Mouse (Mus musculus): ENCODE data around the gene Gprin1. TPM values are rescaled to one million over a fixed set of nuclear protein-coding genes. Genes with fewer than 3 reads are reported as not detected.

Gene Gprin1
- polyA plus RNA-seq, 1 experiment, result 0.11 TPM

GRCm38 (mm10) chr13:54767012-54767411 is 17.3 kb upstream of the Gprin1 start:
- Histone ChIP-seq H3K4me2 (ENCODE audit: low read depth) (no peak overlapping the region), H3K79me2 (ENCODE audit: control insufficient read depth, insufficient read depth) (no peaks in the 10 kb centered on the region), H3ac (ENCODE audit: control insufficient read depth, insufficient read length) (no peak overlapping the region), H3K36me3 (ENCODE audit: control insufficient read depth, insufficient read depth) (no peaks in the 10 kb centered on the region), H3K27me3 (ENCODE audit: control insufficient read depth, insufficient read depth, insufficient read length) (peaks cover 49% of the 10 kb centered on the region), H3K4me3 (no peak overlapping the region)
- no peak for TF ChIP-seq CEBPB (IDR thresholded peaks at IDR 0.05; ENCODE audit: insufficient read depth, poor library complexity, severe bottlenecking)
- TF ChIP-seq TCF12 (IDR thresholded peaks at IDR 0.05; ENCODE audit: insufficient read depth, poor library complexity, severe bottlenecking), result no peak
- TF ChIP-seq MYOG (IDR thresholded peaks at IDR 0.05; ENCODE audit: control insufficient read depth in 1 of 3, insufficient read depth in 1 of 3, insufficient read length in 2 of 3, low read depth in 2 of 3), result no peak
- no peak for TF ChIP-seq POLR2A (IDR thresholded peaks at IDR 0.05; ENCODE audit: insufficient read length, low read depth)
- no peak for TF ChIP-seq TCF3 (IDR thresholded peaks at IDR 0.05; ENCODE audit: insufficient read length, low read depth)
- TF ChIP-seq REST (IDR thresholded peaks at IDR 0.05; ENCODE audit: insufficient read depth, insufficient read length), result no peak
- TF ChIP-seq POLR2AphosphoS2 (IDR thresholded peaks at IDR 0.05; ENCODE audit: insufficient read length, low read depth), result no peak
- TF ChIP-seq SRF (IDR thresholded peaks at IDR 0.05; ENCODE audit: control insufficient read depth, insufficient read length, low read depth), result no peak

GRCm38 (mm10) chr13:54766192-54766768 is 16.6 kb upstream of the Gprin1 start, which contains the start of gene Sncb:
Sncb (minus strand) TSS chr13:54766595.
- Histone ChIP-seq H3K4me2 (ENCODE audit: low read depth) (no peak within 1 kb of the TSS), H3K79me2 (ENCODE audit: control insufficient read depth, insufficient read depth) (no peaks in the 10 kb centered on the region), H3K4me3 (no peak within 1 kb of the TSS), H3K27me3 (ENCODE audit: control insufficient read depth, insufficient read depth, insufficient read length) (peaks cover 54% of the 10 kb centered on the region), H3ac (ENCODE audit: control insufficient read depth, insufficient read length) (no peak within 1 kb of the TSS), H3K36me3 (ENCODE audit: control insufficient read depth, insufficient read depth) (no peaks in the 10 kb centered on the region)
- no peak for TF ChIP-seq SRF (IDR thresholded peaks at IDR 0.05; ENCODE audit: control insufficient read depth, insufficient read length, low read depth)
- no peak for TF ChIP-seq POLR2AphosphoS2 (IDR thresholded peaks at IDR 0.05; ENCODE audit: insufficient read length, low read depth)
- no peak for TF ChIP-seq USF1 (IDR thresholded peaks at IDR 0.05; ENCODE audit: low read depth)
- no peak for TF ChIP-seq E2F4 (IDR thresholded peaks at IDR 0.05; ENCODE audit: insufficient read depth)
- TF ChIP-seq CEBPB (IDR thresholded peaks at IDR 0.05; ENCODE audit: insufficient read depth, poor library complexity, severe bottlenecking), result no peak
- no peak for TF ChIP-seq MYOG (IDR thresholded peaks at IDR 0.05; ENCODE audit: control insufficient read depth in 1 of 3, insufficient read depth in 1 of 3, insufficient read length in 2 of 3, low read depth in 2 of 3)
- no peak for TF ChIP-seq MAX (IDR thresholded peaks at IDR 0.05; ENCODE audit: low read depth)
- no peak for TF ChIP-seq REST (IDR thresholded peaks at IDR 0.05; ENCODE audit: insufficient read depth, insufficient read length)
- no peak for TF ChIP-seq POLR2A (IDR thresholded peaks at IDR 0.05; ENCODE audit: insufficient read length, low read depth)

GRCm38 (mm10) chr13:54765281-54766191 is 15.9 kb upstream of the Gprin1 start:
- Histone ChIP-seq H3K4me3 (no peak overlapping the region), H3K27me3 (ENCODE audit: control insufficient read depth, insufficient read depth, insufficient read length) (peaks cover 57% of the 10 kb centered on the region)

GRCm38 (mm10) chr13:54760906-54761305 is 11.2 kb upstream of the Gprin1 start:
- peaks cover 55% of the 10 kb centered on the region for H3K27me3 ChIP-seq (ENCODE audit: control insufficient read depth, insufficient read depth, insufficient read length)
- H3K4me3 ChIP-seq, result no peak overlapping the region
- H3K4me2 ChIP-seq (ENCODE audit: low read depth), result no peak overlapping the region
- no peaks in the 10 kb centered on the region for H3K79me2 ChIP-seq (ENCODE audit: control insufficient read depth, insufficient read depth)
- no peak for TF ChIP-seq MYOG (IDR thresholded peaks at IDR 0.05; ENCODE audit: control insufficient read depth in 1 of 3, insufficient read depth in 1 of 3, insufficient read length in 2 of 3, low read depth in 2 of 3)
- TF ChIP-seq TCF12 (IDR thresholded peaks at IDR 0.05; ENCODE audit: insufficient read depth, poor library complexity, severe bottlenecking), result no peak
- TF ChIP-seq USF1 (IDR thresholded peaks at IDR 0.05; ENCODE audit: low read depth), result no peak
- TF ChIP-seq CEBPB (IDR thresholded peaks at IDR 0.05; ENCODE audit: insufficient read depth, poor library complexity, severe bottlenecking), result no peak
- no peak overlapping the region for H3ac ChIP-seq (ENCODE audit: control insufficient read depth, insufficient read length)
- no peaks in the 10 kb centered on the region for H3K36me3 ChIP-seq (ENCODE audit: control insufficient read depth, insufficient read depth)

More at GRCm38 (mm10) chr13:54765281-54766191, 15.9 kb upstream of the Gprin1 start:
- H3K36me3 ChIP-seq (ENCODE audit: control insufficient read depth, insufficient read depth), result no peaks in the 10 kb centered on the region
- TF ChIP-seq E2F4 (IDR thresholded peaks at IDR 0.05; ENCODE audit: insufficient read depth) (no peak), POLR2AphosphoS2 (IDR thresholded peaks at IDR 0.05; ENCODE audit: insufficient read length, low read depth) (no peak), TCF12 (IDR thresholded peaks at IDR 0.05; ENCODE audit: insufficient read depth, poor library complexity, severe bottlenecking) (no peak), USF1 (IDR thresholded peaks at IDR 0.05; ENCODE audit: low read depth) (no peak), SRF (IDR thresholded peaks at IDR 0.05; ENCODE audit: control insufficient read depth, insufficient read length, low read depth) (no peak), POLR2A (IDR thresholded peaks at IDR 0.05; ENCODE audit: insufficient read length, low read depth) (no peak), MYOD1 (IDR thresholded peaks at IDR 0.05; ENCODE audit: control insufficient read depth in 1 of 3, insufficient read length in 2 of 3, low read depth in 2 of 3) (no peak), REST (IDR thresholded peaks at IDR 0.05; ENCODE audit: insufficient read depth, insufficient read length) (no peak), CEBPB (IDR thresholded peaks at IDR 0.05; ENCODE audit: insufficient read depth, poor library complexity, severe bottlenecking) (no peak), MAX (IDR thresholded peaks at IDR 0.05; ENCODE audit: low read depth) (no peak), TCF3 (IDR thresholded peaks at IDR 0.05; ENCODE audit: insufficient read length, low read depth) (no peak), MYOG (IDR thresholded peaks at IDR 0.05; ENCODE audit: control insufficient read depth in 1 of 3, insufficient read depth in 1 of 3, insufficient read length in 2 of 3, low read depth in 2 of 3) (no peak)
- H3K4me2 ChIP-seq (ENCODE audit: low read depth), result no peak overlapping the region
- no peaks in the 10 kb centered on the region for H3K79me2 ChIP-seq (ENCODE audit: control insufficient read depth, insufficient read depth)
- no peak overlapping the region for H3ac ChIP-seq (ENCODE audit: control insufficient read depth, insufficient read length)

Measured in myocyte (in vitro differentiated cells).